Mouse (Mus musculus): ENCODE measurements around the gene Ubac1.

DNA sequence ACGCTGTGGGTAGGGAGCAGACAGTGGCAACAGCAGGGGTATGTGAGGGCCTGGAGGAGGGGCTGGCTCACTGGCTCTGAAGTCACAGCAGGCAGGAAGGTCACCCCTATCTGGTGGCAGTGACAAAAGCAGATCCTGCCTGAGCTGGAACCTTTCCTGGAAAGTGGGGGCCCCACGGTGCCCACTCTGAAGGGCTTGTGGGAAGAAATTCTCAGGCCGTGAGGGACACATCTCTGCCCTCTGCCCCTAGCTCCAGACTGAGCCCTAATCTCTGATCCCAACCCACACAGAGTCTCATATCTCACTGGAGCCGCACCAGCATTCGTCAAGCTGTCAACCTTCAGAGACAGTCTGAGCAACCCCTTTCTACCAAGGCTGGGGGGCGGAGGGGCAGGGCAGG lies 15.8 kb upstream of the Ubac1 start:
- TF ChIP-seq CTCF (IDR thresholded peaks at IDR 0.05; ENCODE audit: low read depth), result 0 out of 2 replicates have a peak, but pooled peaks have one; percentile 14
- TF ChIP-seq EP300 (IDR thresholded peaks at IDR 0.05; ENCODE audit: low read depth), result peak; percentile 81
